Mouse (Mus musculus): ENCODE data around the gene A630001G21Rik. TPM values are rescaled to one million over a fixed set of nuclear protein-coding genes. Genes with fewer than 3 reads are reported as not detected.

A630001G21Rik gene
- polyA plus RNA-seq, 2 experiments, result 1.7 to 3.1 TPM

DNA sequence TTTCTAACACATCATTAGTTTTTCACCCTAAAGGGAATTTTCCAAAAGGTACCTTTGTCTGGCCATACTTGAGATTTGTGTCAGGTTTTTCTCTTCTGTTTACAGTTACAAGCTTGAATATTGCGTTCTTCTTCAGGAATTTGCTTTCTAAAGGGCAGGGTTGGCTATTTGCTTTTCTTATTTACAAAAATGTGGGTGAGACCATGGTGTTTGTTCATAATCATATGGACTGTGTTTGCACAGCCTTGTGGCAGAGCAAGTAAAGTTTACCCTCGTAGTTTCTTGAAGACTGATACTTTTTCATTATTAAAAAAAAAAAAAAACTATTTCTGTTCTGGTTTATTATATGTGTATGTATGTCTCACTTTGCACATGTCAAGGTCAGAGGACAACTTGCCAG, 32.3 kb upstream of the A630001G21Rik start:
- H3K27me3 ChIP-seq (ENCODE audit: control insufficient read depth, insufficient read depth, low read length), result no peaks in the 10 kb centered on the region
- DNase-seq (ENCODE audit: low spot score), result no peak
- WGBS, result 89% methylated on average over 2 of the region's 2 CpGs

DNA sequence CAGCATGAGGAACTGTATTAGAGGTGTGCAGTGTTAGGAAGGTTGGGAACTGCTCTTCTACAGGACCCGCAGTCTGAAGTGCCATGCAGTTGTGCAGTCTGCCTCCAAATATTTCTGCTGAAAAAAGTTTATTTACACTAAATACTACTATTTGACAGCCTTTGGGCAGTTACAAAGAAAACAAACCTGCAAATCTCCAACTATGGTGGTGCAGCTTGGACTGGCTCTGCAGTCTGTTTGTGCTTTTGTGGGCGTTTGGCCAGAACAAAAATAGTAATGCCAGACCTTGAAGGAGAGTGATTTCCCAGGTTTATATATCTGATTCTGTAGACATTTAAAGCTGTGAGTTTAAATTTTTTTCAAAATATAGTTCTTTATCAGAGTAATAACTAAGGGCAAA, 31.9 kb upstream of the A630001G21Rik start:
- H3K4me2 ChIP-seq (replicated peaks; ENCODE audit: low read depth, low read length, severe bottlenecking), result no peak overlapping the region
- WGBS, result 75% methylated on average over 2 of the region's 2 CpGs
- no peak for ATAC-seq (ENCODE audit: low FRiP score, low read depth)

More for the DNA sequence above, 32.3 kb upstream of the A630001G21Rik start:
- Histone ChIP-seq H3K27ac (replicated peaks; ENCODE audit: low read depth, low read length) (no peak overlapping the region), H3K4me1 (ENCODE audit: control insufficient read depth, insufficient read depth, low read length) (peaks cover 13% of the 10 kb centered on the region; the same call in 1 of the 2 replicates), H3K36me3 (ENCODE audit: control insufficient read depth, insufficient read depth, low read length) (no peaks in the 10 kb centered on the region), H3K9ac (ENCODE audit: low read depth, low read length, severe bottlenecking) (no peak overlapping the region), H3K4me2 (replicated peaks; ENCODE audit: low read depth, low read length, severe bottlenecking) (no peak overlapping the region), H3K4me3 (replicated peaks; ENCODE audit: low read length) (no peak overlapping the region), H3K9me3 (ENCODE audit: control insufficient read depth, low read length) (no peaks in the 10 kb centered on the region)
- no peak for TF ChIP-seq POLR2A (IDR thresholded peaks at IDR 0.05; ENCODE audit: borderline replicate concordance, extremely low read depth, insufficient read depth, insufficient read length)
- ATAC-seq (ENCODE audit: low FRiP score, low read depth), result no peak

DNA sequence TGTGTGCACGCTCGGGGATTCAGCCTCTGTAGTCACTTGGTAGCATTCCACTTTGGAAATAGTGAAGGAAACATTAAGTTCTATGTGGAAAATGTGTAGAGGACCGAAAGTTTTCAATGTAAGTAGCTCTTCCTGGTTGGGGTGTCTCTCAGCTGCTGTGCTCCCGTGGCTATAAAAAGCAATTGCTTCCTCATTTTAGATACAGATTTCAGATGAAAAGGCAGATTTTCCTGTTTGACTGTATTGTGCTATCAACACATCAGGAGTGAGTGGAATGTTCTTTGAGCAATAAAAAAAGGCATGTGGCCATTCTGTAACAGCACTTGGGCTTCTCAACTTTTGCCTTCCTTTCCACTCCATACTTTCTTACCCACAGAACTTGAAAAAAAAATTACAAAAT, 30.8 kb upstream of the A630001G21Rik start:
- no peak overlapping the region for H3K4me2 ChIP-seq (replicated peaks; ENCODE audit: low read depth, low read length, severe bottlenecking)
- H3K9ac ChIP-seq (ENCODE audit: low read depth, low read length, severe bottlenecking), result no peak overlapping the region
- H3K36me3 ChIP-seq (ENCODE audit: control insufficient read depth, insufficient read depth, low read length), result no peaks in the 10 kb centered on the region
- WGBS, result 71% methylated on average over 4 of the region's 4 CpGs
- no peaks in the 10 kb centered on the region for H3K9me3 ChIP-seq (ENCODE audit: control insufficient read depth, low read length)
- H3K27me3 ChIP-seq (ENCODE audit: control insufficient read depth, insufficient read depth, low read length), result no peaks in the 10 kb centered on the region
- DNase-seq (ENCODE audit: low spot score), result no peak
- no peak for TF ChIP-seq POLR2A (IDR thresholded peaks at IDR 0.05; ENCODE audit: borderline replicate concordance, extremely low read depth, insufficient read depth, insufficient read length)
- H3K4me1 ChIP-seq (ENCODE audit: control insufficient read depth, insufficient read depth, low read length), result peaks cover 13% of the 10 kb centered on the region; the same call in 1 of the 2 replicates
- no peak for ATAC-seq (ENCODE audit: low FRiP score, low read depth)
- no peak overlapping the region for H3K27ac ChIP-seq (replicated peaks; ENCODE audit: low read depth, low read length)
- H3K4me3 ChIP-seq (replicated peaks; ENCODE audit: low read length), result no peak overlapping the region

More for the DNA sequence above, 31.9 kb upstream of the A630001G21Rik start:
- Histone ChIP-seq H3K4me3 (replicated peaks; ENCODE audit: low read length) (no peak overlapping the region), H3K36me3 (ENCODE audit: control insufficient read depth, insufficient read depth, low read length) (no peaks in the 10 kb centered on the region), H3K27me3 (ENCODE audit: control insufficient read depth, insufficient read depth, low read length) (no peaks in the 10 kb centered on the region), H3K9ac (ENCODE audit: low read depth, low read length, severe bottlenecking) (no peak overlapping the region), H3K9me3 (ENCODE audit: control insufficient read depth, low read length) (no peaks in the 10 kb centered on the region), H3K27ac (replicated peaks; ENCODE audit: low read depth, low read length) (no peak overlapping the region), H3K4me1 (ENCODE audit: control insufficient read depth, insufficient read depth, low read length) (peaks cover 13% of the 10 kb centered on the region; the same call in 1 of the 2 replicates)
- no peak for DNase-seq (ENCODE audit: low spot score)
- TF ChIP-seq POLR2A (IDR thresholded peaks at IDR 0.05; ENCODE audit: borderline replicate concordance, extremely low read depth, insufficient read depth, insufficient read length), result no peak

- no peaks in the 10 kb centered on the region for H3K36me3 ChIP-seq (ENCODE audit: control insufficient read depth, insufficient read depth, low read length)
- H3K9me3 ChIP-seq (ENCODE audit: control insufficient read depth, low read length), result no peaks in the 10 kb centered on the region
- no peak overlapping the region for H3K4me2 ChIP-seq (replicated peaks; ENCODE audit: low read depth, low read length, severe bottlenecking)
- H3K9ac ChIP-seq (ENCODE audit: low read depth, low read length, severe bottlenecking), result no peak overlapping the region
- no peak for ATAC-seq (ENCODE audit: low FRiP score, low read depth)
- no peak for DNase-seq (ENCODE audit: low spot score)
- H3K4me3 ChIP-seq (replicated peaks; ENCODE audit: low read length), result no peak overlapping the region
- no peak overlapping the region for H3K27ac ChIP-seq (replicated peaks; ENCODE audit: low read depth, low read length)
- no peaks in the 10 kb centered on the region for H3K27me3 ChIP-seq (ENCODE audit: control insufficient read depth, insufficient read depth, low read length)
- TF ChIP-seq POLR2A (IDR thresholded peaks at IDR 0.05; ENCODE audit: borderline replicate concordance, extremely low read depth, insufficient read depth, insufficient read length), result no peak
- peaks cover 7% of the 10 kb centered on the region; the same call in 1 of the 2 replicates for H3K4me1 ChIP-seq (ENCODE audit: control insufficient read depth, insufficient read depth, low read length)
- WGBS, result 91% methylated on average over 8 of the region's 8 CpGs
These were observed 26.1 kb upstream of the A630001G21Rik start for GRCm38 (mm10) chr1:85804551-85804950.

GRCm38 (mm10) chr1:85802517-85802916, 24.1 kb upstream of the A630001G21Rik start:
- no peaks in the 10 kb centered on the region for H3K4me1 ChIP-seq (ENCODE audit: control insufficient read depth, insufficient read depth, low read length)
- 0 out of 2 replicates have a peak overlapping the region, but pooled peaks have one; percentile 5 for H3K27ac ChIP-seq (replicated peaks; ENCODE audit: low read depth, low read length)
- no peaks in the 10 kb centered on the region for H3K27me3 ChIP-seq (ENCODE audit: control insufficient read depth, insufficient read depth, low read length)
- no peak overlapping the region for H3K4me3 ChIP-seq (replicated peaks; ENCODE audit: low read length)
- ATAC-seq (ENCODE audit: low FRiP score, low read depth) (no peak), DNase-seq (ENCODE audit: low spot score) (no peak)
- H3K4me2 ChIP-seq (replicated peaks; ENCODE audit: low read depth, low read length, severe bottlenecking), result no peak overlapping the region
- TF ChIP-seq POLR2A (IDR thresholded peaks at IDR 0.05; ENCODE audit: borderline replicate concordance, extremely low read depth, insufficient read depth, insufficient read length), result no peak
- H3K36me3 ChIP-seq (ENCODE audit: control insufficient read depth, insufficient read depth, low read length), result no peaks in the 10 kb centered on the region
- H3K9me3 ChIP-seq (ENCODE audit: control insufficient read depth, low read length), result no peaks in the 10 kb centered on the region
- WGBS, result 81% methylated on average over 1 of the region's 1 CpGs
- H3K9ac ChIP-seq (ENCODE audit: low read depth, low read length, severe bottlenecking), result no peak overlapping the region

- Histone ChIP-seq H3K4me3 (replicated peaks; ENCODE audit: low read length) (no peak overlapping the region), H3K27me3 (ENCODE audit: control insufficient read depth, insufficient read depth, low read length) (no peaks in the 10 kb centered on the region), H3K4me2 (replicated peaks; ENCODE audit: low read depth, low read length, severe bottlenecking) (no peak overlapping the region), H3K36me3 (ENCODE audit: control insufficient read depth, insufficient read depth, low read length) (0 out of 2 replicates have a peak, but pooled peaks cover 3% of the 10 kb centered on the region), H3K9me3 (ENCODE audit: control insufficient read depth, low read length) (no peaks in the 10 kb centered on the region), H3K4me1 (ENCODE audit: control insufficient read depth, insufficient read depth, low read length) (no peaks in the 10 kb centered on the region), H3K9ac (ENCODE audit: low read depth, low read length, severe bottlenecking) (no peak overlapping the region), H3K27ac (replicated peaks; ENCODE audit: low read depth, low read length) (no peak overlapping the region)
- ATAC-seq (ENCODE audit: low FRiP score, low read depth) (no peak), DNase-seq (ENCODE audit: low spot score) (no peak)
- 55% methylated on average over 1 of the region's 1 CpGs for WGBS
- no peak for TF ChIP-seq POLR2A (IDR thresholded peaks at IDR 0.05; ENCODE audit: borderline replicate concordance, extremely low read depth, insufficient read depth, insufficient read length)
These were observed 21.3 kb upstream of the A630001G21Rik start for GRCm38 (mm10) chr1:85799776-85800175.

Measured in limb, embryonic 14.5 days (tissue).